Mouse (Mus musculus) splenic B cell, adult 2 months (primary cell): Measurements from ENCODE around the gene Naglu.
A peak's percentile ranks its signal among the peaks of the same experiment; 100 is the strongest.
"Not testable (repeated sequence)": the region's sequence is repeated elsewhere in the genome, so short reads cannot be mapped to it uniquely, and the experiment has no call there.

ENCODE experiments used
- DNase-seq: peaks from one replicate; pipeline ENCODE4 v3.0.0-alpha.2; 2011; ENCODE audit warnings: low read depth, low spot score
- H3K27me3 ChIP-seq: 2 replicates; pipeline ENCODE4 v1.6.1; 2012; ENCODE audit warnings: mild to moderate bottlenecking, low read length, moderate library complexity, mixed read lengths; ENCODE audit not compliant: control insufficient read depth, poor library complexity, insufficient read depth, severe bottlenecking
- H3K36me3 ChIP-seq: 2 replicates; pipeline ENCODE4 v1.6.1; 2012; ENCODE audit warnings: mild to moderate bottlenecking, low read length, moderate library complexity, mixed read lengths; ENCODE audit not compliant: control insufficient read depth, poor library complexity, insufficient read depth, severe bottlenecking

The Naglu gene

GRCm38 (mm10) chr11:101115564-101115963 is 45.8 kb downstream of the Naglu start:
- DNase-seq: peak; percentile 83
- Histone ChIP-seq H3K36me3 (no peaks in the 10 kb centered on the region; the same call in 1 of the 2 replicates), H3K27me3 (no peaks in the 10 kb centered on the region)

- Histone ChIP-seq H3K36me3 (no peaks in the 10 kb centered on the region), H3K27me3 (no peaks in the 10 kb centered on the region)
- DNase-seq: no peak
Measured at GRCm38 (mm10) chr11:101118105-101118504, 48.3 kb downstream of the Naglu start.

- no peaks in the 10 kb centered on the region for H3K36me3 ChIP-seq
- no peaks in the 10 kb centered on the region for H3K27me3 ChIP-seq
- no peak for DNase-seq
Measured at GRCm38 (mm10) chr11:101119131-101119760, 49.4 kb downstream of the Naglu start.

- DNase-seq: peak; percentile 100
- H3K36me3 ChIP-seq: no peaks in the 10 kb centered on the region
Measured at GRCm38 (mm10) chr11:101119761-101120544, 50.1 kb downstream of the Naglu start, which contains the start of the genes Retreg3 and Tubg1. Retreg3 (minus strand) TSS chr11:101119893. Tubg1 (plus strand) TSS chr11:101119938.

GRCm38 (mm10) chr11:101120545-101121188 is 50.9 kb downstream of the Naglu start:
- no peaks in the 10 kb centered on the region for H3K36me3 ChIP-seq
- DNase-seq: no peak
- no peaks in the 10 kb centered on the region for H3K27me3 ChIP-seq

More at GRCm38 (mm10) chr11:101119761-101120544, 50.1 kb downstream of the Naglu start, which contains the start of the genes Retreg3 and Tubg1:
- H3K27me3 ChIP-seq: no peaks in the 10 kb centered on the region

- not testable (repeated sequence) for DNase-seq
Measured at GRCm38 (mm10) chr11:101124494-101124893, 54.7 kb downstream of the Naglu start.

GRCm38 (mm10) chr11:101125008-101125407 is 55.2 kb downstream of the Naglu start:
- H3K27me3 ChIP-seq, H3K36me3 ChIP-seq, DNase-seq: not testable (repeated sequence)

More at GRCm38 (mm10) chr11:101124494-101124893, 54.7 kb downstream of the Naglu start:
- not testable (repeated sequence) for H3K27me3 ChIP-seq, H3K36me3 ChIP-seq

GRCm38 (mm10) chr11:101127075-101127474 is 57.3 kb downstream of the Naglu start:
- peaks cover 6% of the 10 kb centered on the region for H3K36me3 ChIP-seq
- no peaks in the 10 kb centered on the region for H3K27me3 ChIP-seq
- peak; percentile 35 for DNase-seq
